Mouse (Mus musculus) adrenal gland, adult 2 months (tissue): ENCODE results near the gene Ccnd1. TPM values are rescaled to one million over a fixed set of nuclear protein-coding genes. Genes with fewer than 3 reads are reported as not detected.
A peak's percentile ranks its signal among the peaks of the same experiment; 100 is the strongest.

Source experiments
- DNase-seq: peaks from one replicate; pipeline ENCODE4 v3.0.0; 2021
- long read RNA-seq: library from polyadenylated mRNA; stranded (forward); transcript quantifications from one replicate; pipeline ENCODE4 v2.0.0, GENCODE M21; 2021
- polyA plus RNA-seq: library from polyadenylated mRNA; depleted of rRNA; stranded (reverse); fragments of >200 nt; gene quantifications from 2 replicates; pipeline ENCODE4 v1.2.3, GENCODE M21; 2012; rRNA removed
- total RNA-seq, 2 experiments: library from RNA; stranded (reverse); gene quantifications; 2 replicates each; pipeline ENCODE4 v1.2.3; 2021

Gene Ccnd1
- total RNA-seq (100 to 1,000 TPM; 105 to 244 TPM), polyA plus RNA-seq (115 and 133 TPM in 2 replicates)
- long read RNA-seq, transcript Ccnd1-201 (5 exons, 3,740 nt), result major isoform, 64 of 105 reads
- long read RNA-seq, partial matches to known transcripts, result 4 of 105 reads
- long read RNA-seq, other reads (novel, unspliced or antisense), result 37 of 105 reads

GRCm38 (mm10) chr7:144939344-144940002 is at the start of gene Ccnd1:
Gene Ccnd1 (minus strand): TSS chr7:144939925.
- peak; percentile 88 for DNase-seq

GRCm38 (mm10) chr7:144988856-144989255 is 49.1 kb upstream of the Ccnd1 start:
- no peak for DNase-seq

DNA sequence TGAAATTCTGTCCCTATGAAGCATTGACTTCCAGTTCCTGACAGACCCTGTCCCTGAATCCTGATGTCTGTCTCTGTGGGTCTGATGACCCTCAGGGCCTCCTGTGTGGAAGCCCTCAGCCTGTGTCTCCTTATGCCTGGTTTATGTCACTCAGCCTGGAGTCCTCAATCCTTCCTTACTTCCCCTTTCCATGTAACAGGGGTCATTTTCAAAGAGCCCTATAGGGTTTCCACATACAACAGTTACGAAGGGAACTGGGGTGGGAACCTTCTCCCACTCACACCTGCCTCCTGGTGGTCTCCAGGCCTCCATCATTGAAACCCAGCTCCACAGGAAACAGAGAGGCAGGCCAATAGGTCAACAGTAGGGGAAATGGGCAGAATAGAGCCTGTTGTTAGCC is 45.4 kb upstream of the Ccnd1 start:
- DNase-seq, result no peak

DNA sequence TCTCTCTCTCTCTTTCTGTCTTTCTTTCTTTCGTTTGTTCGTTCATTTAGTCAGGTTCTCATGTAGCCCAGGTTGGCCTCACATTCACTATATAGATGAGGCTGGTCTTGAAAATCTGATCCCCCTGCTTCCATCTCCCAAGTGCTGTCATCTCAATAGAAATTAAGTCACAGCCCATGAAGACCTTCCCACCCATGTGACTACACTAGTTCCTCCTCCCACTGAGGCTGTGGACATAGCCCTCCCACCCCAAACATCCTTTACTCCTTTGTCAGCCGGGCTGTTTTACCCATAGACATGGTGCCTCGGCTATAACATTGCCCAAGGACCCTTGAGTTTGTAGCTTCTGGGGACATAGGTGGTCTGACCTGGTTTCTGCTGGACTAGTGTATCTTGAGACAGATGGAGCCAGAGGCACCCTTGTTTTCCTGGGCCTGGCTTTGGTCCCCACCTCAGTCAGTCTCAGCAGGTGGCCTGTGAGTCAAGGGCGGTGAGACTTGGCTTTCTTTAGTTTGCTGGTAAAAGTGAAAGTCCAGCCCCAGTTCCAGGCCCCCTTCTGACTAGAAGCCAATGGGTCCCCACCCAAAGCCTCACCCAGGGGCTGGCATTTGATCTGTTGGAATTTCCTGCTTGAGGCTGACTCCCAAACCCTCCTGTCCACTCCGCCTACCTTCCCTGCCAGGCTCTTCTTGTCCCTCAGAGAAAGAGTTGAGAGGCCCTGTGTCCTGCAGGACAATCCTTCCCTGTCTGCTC is 42.8 kb upstream of the Ccnd1 start:
- no peak for DNase-seq

DNA sequence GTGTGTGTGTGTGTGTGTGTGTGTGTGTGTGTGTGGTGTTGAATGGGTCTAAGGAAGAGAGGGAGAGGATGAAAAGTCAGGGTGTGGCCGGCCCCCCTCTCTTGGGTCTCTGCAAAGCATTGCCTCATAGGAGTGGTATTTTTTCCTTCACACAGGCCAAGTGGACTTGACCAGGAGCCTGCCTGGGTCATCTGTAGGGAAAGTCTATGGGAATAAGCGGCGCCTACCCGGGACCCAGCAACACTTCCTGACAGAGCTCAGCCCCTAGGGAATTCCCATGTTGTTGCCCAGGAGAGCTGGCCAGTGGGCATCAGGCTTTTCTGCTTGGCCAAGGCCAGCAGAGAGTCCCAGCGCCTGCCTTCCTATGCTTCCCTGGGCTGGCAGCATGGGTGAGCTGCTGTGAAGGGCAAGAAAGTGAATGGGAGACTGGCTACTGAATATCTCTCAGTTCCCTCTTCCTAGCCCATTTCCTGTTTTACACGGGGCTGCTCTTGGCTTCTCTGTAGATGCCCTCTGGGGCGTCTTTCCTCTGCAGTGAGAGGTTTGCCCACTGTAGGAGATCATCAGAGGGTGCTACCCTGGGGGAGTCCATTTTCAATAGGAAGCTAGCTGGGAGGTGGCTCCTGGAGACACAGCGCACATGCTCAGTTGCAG is 41.8 kb upstream of the Ccnd1 start:
- no peak for DNase-seq

- no peak for DNase-seq
These were observed 40.1 kb upstream of the Ccnd1 start for GRCm38 (mm10) chr7:144979814-144980213.

DNA sequence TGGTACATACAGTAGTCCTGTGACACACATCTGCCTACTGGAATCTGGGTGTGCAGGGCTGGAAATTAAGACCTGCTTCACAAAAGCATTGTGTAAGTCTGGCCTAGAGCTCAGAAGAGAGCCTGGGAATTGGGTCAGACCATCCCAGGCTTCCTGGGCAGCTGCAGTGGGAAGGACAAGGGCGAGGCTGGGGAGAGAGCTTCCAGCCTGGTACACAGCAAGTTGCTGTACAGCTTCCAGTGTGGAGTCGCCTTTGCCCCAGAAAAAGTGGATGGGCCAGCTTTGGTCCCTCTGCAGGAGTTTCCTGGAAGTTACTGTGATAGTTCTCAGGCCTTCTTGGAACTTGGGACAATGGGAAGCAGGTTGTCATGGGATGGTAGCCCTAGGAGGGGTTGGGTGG is 37.4 kb upstream of the Ccnd1 start:
- no peak for DNase-seq

GRCm38 (mm10) chr7:144973461-144973860 is 33.7 kb upstream of the Ccnd1 start:
- no peak for DNase-seq

DNA sequence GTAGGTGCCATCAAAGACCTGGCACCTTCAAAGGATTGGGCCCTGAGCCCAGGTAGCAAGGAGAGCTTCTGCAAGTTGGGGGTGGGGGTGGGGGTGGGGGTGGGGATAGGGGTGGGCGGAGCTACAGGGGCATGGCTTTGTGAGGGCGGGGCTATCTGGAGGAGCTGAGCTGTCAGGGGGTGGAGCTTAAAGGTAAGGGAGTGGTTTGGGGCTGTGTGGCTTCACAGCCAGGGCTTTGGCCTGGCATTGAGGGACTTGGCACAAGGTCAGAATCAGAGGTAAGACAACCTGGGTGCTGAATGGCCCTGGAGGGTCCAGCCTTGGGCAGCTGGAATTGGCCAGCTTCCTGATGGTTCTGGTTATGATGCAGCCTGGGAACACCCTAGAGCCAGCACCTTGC is 32.0 kb upstream of the Ccnd1 start:
- DNase-seq, result no peak

DNA sequence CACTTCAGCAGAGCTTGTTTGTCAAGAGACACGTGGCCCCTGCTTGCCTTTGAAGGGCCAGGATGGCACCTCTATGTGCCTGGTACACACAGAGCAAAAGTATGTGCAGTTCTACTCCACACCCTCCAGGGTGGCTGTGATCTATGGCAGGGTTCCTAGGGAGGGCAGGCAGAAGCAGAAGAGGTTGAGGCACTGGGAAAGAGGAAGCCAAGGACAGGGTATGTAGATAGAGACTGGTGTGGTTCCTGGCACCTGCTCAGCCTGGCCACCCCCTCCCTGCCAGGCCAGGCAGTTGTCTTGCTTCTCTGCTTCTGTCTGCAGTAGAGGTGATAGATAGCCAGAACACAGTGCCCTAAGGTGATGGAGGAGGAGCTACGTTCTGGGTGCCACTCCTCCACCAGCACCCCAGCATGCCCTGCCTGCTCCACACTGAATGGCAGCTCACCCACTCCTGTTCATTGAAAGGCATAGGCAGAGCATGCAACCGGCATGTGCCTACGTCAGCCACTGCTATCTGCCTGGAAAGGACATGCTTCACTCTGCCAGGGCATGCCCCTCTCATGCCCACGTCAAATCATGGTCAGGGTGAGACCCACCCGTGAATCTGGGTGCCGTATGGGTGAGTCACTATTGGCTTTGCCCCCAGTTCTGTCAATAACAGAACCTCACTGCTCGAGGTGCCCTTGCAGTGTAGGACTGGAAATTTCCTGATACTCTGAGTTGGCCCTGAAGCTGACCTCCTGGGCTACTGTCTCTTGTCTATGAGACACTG is 31.5 kb upstream of the Ccnd1 start:
- DNase-seq, result peak; percentile 85

DNA sequence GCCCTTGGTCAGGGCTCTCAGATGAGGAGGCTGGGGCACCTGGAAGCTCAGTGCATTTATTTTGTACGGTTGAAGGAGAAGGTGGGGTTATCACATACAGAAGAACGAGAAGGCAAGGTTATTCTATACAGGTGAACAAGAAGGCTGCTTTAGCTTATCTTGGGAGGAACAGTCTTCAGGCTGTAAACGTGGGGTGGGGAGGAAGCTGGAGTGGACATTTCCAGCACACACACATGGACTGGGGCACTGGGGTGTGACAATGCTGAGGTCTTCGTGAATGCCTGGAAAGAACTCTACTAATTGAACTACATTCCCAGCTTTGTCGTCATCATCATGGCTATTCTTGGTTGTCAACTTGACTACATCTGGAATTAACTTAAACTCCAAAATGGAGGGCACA is 26.2 kb upstream of the Ccnd1 start:
- no peak for DNase-seq

- no peak for DNase-seq
These were observed 24.6 kb upstream of the Ccnd1 start for GRCm38 (mm10) chr7:144964316-144964715.

- peak; percentile 62 for DNase-seq
These were observed 24.2 kb upstream of the Ccnd1 start for GRCm38 (mm10) chr7:144963911-144964310.

DNA sequence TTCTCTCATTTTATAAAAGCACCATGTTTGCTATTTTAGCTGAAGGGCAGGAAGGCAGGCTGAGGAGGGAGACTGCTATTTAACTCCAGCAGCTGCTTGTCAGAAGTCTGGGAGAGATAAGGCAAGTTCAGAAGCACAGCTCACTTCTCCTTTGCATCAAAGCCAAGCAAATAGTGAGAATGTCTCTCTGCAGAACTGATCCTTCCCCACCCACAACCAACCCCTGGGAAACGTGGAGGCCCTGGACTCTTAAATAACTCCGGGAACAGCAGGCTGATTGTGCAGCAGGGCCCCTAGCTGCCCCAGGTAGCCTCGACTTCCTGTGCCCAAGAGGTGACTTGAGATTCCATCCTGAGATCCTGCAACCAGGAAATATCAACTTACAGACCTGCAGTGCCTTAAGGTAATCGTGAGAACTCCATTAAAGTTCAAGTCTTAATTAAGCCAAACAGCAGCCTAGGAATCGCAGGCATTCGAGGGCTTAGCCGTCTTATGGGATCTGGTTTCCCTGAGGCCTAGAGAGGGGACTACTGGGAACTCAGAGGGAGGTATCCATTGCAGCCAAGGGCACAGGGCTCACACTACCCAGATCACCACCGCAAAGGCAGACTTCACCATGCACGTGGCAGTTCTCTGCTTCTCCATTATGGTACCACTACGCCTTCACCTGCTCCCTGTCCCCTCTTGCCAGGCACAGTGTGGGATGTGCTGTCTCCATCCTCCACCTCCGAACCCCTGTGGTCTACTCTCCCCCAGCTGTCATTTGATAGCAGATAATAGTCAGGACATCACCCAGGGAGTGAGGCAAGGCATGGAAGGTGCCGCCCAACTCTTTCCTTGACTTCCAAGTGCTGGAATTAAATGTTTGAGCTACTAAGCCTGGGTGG is 19.0 kb upstream of the Ccnd1 start:
- no peak for DNase-seq

- peak; percentile 90 for DNase-seq
These were observed 3.5 kb upstream of the Ccnd1 start for GRCm38 (mm10) chr7:144943254-144943653.

- DNase-seq, result no peak
These were observed 3.0 kb upstream of the Ccnd1 start for GRCm38 (mm10) chr7:144942744-144943135.

- DNase-seq, result peak; percentile 60
These were observed 2.5 kb upstream of the Ccnd1 start for GRCm38 (mm10) chr7:144942071-144942743.

DNA sequence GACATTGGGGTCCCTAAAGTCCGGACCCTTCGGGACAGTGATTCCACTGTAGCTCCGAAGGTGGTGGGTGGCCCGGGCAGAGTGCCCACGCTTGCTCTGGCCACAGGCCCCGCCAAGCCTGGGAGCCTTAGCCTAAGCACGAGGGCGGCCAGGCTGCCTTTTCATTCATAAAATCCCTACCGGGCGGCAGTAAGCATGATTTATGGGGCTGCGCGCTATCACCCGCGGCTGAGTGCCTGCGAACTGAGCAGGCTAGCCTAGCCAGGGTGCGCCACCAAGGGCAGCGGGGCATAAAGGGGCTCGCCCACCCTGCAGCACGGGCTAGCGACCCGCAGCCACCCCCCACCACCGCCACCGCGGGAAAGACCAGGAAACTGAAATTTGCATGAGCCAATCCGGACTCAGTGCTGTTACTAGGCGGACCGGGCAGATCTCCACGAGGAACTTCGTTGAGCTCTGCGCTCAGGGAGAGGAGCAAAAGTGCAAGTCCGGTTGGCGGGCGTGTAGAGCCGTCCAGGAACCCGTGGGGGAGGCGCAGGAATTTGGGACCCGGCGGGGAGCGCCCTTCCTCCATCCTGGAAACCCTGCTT is 1.6 kb upstream of the Ccnd1 start:
- peak; percentile 94 for DNase-seq

- DNase-seq, result no peak
These were observed 860 bp upstream of the Ccnd1 start for GRCm38 (mm10) chr7:144940585-144940984.

- DNase-seq, result peak; percentile 60
These were observed 362 bp upstream of the Ccnd1 start for GRCm38 (mm10) chr7:144940003-144940571.
